8 mouse cellular contexts compared by ENCODE assay signal in genomic region chr2:3512076-3512475, GRCm38 (mm10). TPM values are rescaled to one million over a fixed set of nuclear protein-coding genes. Genes with fewer than 3 reads are reported as not detected.
DNase-seq lines count a peak whose midpoint lies in the region; ATAC-seq and TF ChIP-seq lines count a peak whose summit lies in the region.

No protein-coding gene starts in this region.

- ATAC-seq in neural tube, embryonic 11.5 days (ENCODE audit: insufficient read depth, low FRiP score, low TSS enrichment) = peak; percentile 0; the same call in 1 of the 2 replicates
- no peak for ATAC-seq in lung, postnatal 0 days

- no peak for TF ChIP-seq POLR2A in small intestine, adult 2 months (IDR thresholded peaks at IDR 0.05; ENCODE audit: low read depth, low read length)

- peak overlapping the region; percentile 57 for H3K9ac ChIP-seq in neural tube, embryonic 11.5 days (ENCODE audit: low read length)
- H3K9ac ChIP-seq in lung, postnatal 0 days (replicated peaks; ENCODE audit: low read depth) = peak overlapping the region; percentile 75

- H3K9me3 ChIP-seq in neural tube, embryonic 11.5 days (ENCODE audit: control insufficient read depth, low read length) = no peaks in the 10 kb centered on the region
- H3K9me3 ChIP-seq in forebrain, embryonic 10.5 days = no peaks in the 10 kb centered on the region
- no peaks in the 10 kb centered on the region for H3K9me3 ChIP-seq in lung, postnatal 0 days (ENCODE audit: low read length)

- H3K27ac ChIP-seq in neural tube, embryonic 11.5 days (ENCODE audit: low read depth, low read length) = peak overlapping the region; percentile 1; the same call in 1 of the 2 replicates
- H3K27ac ChIP-seq in brown adipose tissue, adult 24 weeks (replicated peaks; ENCODE audit: low read depth, low read length) = peak overlapping the region; percentile 19; the same call in 1 of the 2 replicates
- peak overlapping the region; percentile 92 for H3K27ac ChIP-seq in forebrain, embryonic 10.5 days
- H3K27ac ChIP-seq in lung, postnatal 0 days (ENCODE audit: low read length) = peak overlapping the region; percentile 81
- H3K27ac ChIP-seq in small intestine, adult 2 months (ENCODE audit: insufficient read depth, low read depth, low read length) = no peak overlapping the region

- under 1% methylated on average over 15 of the region's 15 CpGs for WGBS in neural tube, embryonic 11.5 days
- WGBS in forebrain, embryonic 10.5 days = 0% methylated on average over 15 of the region's 15 CpGs
- 0% methylated on average over 15 of the region's 15 CpGs for WGBS in lung, postnatal 0 days
- WGBS in small intestine, adult 2 months = 1% methylated on average over 15 of the region's 15 CpGs

- H3K4me1 ChIP-seq in neural tube, embryonic 11.5 days (ENCODE audit: control insufficient read depth, insufficient read depth, low read length) = peaks cover 6% of the 10 kb centered on the region; the same call in 1 of the 2 replicates
- H3K4me1 ChIP-seq in brown adipose tissue, adult 24 weeks (ENCODE audit: control insufficient read depth, insufficient read depth, insufficient read length, low read length) = peaks cover 2% of the 10 kb centered on the region
- peaks cover 16% of the 10 kb centered on the region for H3K4me1 ChIP-seq in forebrain, embryonic 10.5 days
- H3K4me1 ChIP-seq in lung, postnatal 0 days (ENCODE audit: insufficient read depth, low read depth, low read length) = peaks cover 12% of the 10 kb centered on the region; the same call in 1 of the 2 replicates
- no peaks in the 10 kb centered on the region for H3K4me1 ChIP-seq in small intestine, adult 2 months (ENCODE audit: control insufficient read depth, insufficient read depth, insufficient read length, low read length)

- no peak for DNase-seq in neural tube, embryonic 11.5 days (ENCODE audit: low spot score)
- DNase-seq in neural tube, embryonic 10.5 days (ENCODE audit: extremely low spot score, low spot score) = no peak
- DNase-seq in forebrain, embryonic 10.5 days (ENCODE audit: extremely low spot score, low spot score) = peak; percentile 45
- peak; percentile 27 for DNase-seq in kidney, adult 9 months
- peak; percentile 64 for DNase-seq in lung, postnatal 0 days (ENCODE audit: low spot score)
- no peak for DNase-seq in urinary bladder, adult 2 months (ENCODE audit: low spot score)

- no peak for TF ChIP-seq EP300 in lung, postnatal 0 days (IDR thresholded peaks at IDR 0.05)

- no peaks in the 10 kb centered on the region for H3K27me3 ChIP-seq in neural tube, embryonic 11.5 days (ENCODE audit: control insufficient read depth, insufficient read depth, low read length)
- no peaks in the 10 kb centered on the region for H3K27me3 ChIP-seq in forebrain, embryonic 10.5 days (ENCODE audit: poor library complexity, severe bottlenecking)
- no peaks in the 10 kb centered on the region for H3K27me3 ChIP-seq in lung, postnatal 0 days (replicated peaks; ENCODE audit: insufficient read depth, low read length)
- no peaks in the 10 kb centered on the region for H3K27me3 ChIP-seq in small intestine, adult 2 months (ENCODE audit: control insufficient read depth, insufficient read depth, low read length)

- TF ChIP-seq CTCF in lung, postnatal 0 days (IDR thresholded peaks at IDR 0.05) = no peak
- no peak for TF ChIP-seq CTCF in small intestine, adult 2 months (IDR thresholded peaks at IDR 0.05; ENCODE audit: extremely low read depth, insufficient read length, insufficient replicate concordance, low read depth, low read length)

- peak overlapping the region; percentile 71 for H3K4me2 ChIP-seq in neural tube, embryonic 11.5 days (ENCODE audit: low read depth)
- H3K4me2 ChIP-seq in lung, postnatal 0 days (replicated peaks; ENCODE audit: low read depth, low read length) = peak overlapping the region; percentile 86

- H3K36me3 ChIP-seq in neural tube, embryonic 11.5 days (ENCODE audit: control insufficient read depth, insufficient read depth, low read length) = peaks cover 3% of the 10 kb centered on the region; the same call in 1 of the 2 replicates
- H3K36me3 ChIP-seq in forebrain, embryonic 10.5 days (replicated peaks) = peaks cover 40% of the 10 kb centered on the region
- peaks cover 8% of the 10 kb centered on the region; the same call in 1 of the 2 replicates for H3K36me3 ChIP-seq in lung, postnatal 0 days (ENCODE audit: insufficient read depth, low read length)
- peaks cover 15% of the 10 kb centered on the region for H3K36me3 ChIP-seq in small intestine, adult 2 months (ENCODE audit: control insufficient read depth, insufficient read depth, low read length)

- peak overlapping the region; percentile 53 for H3K4me3 ChIP-seq in neural tube, embryonic 11.5 days (ENCODE audit: low read depth, low read length)
- H3K4me3 ChIP-seq in brown adipose tissue, adult 24 weeks (ENCODE audit: insufficient read depth, low read depth, low read length) = peak overlapping the region; percentile 78
- H3K4me3 ChIP-seq in forebrain, embryonic 10.5 days = peak overlapping the region; percentile 85
- peak overlapping the region; percentile 79 for H3K4me3 ChIP-seq in lung, postnatal 0 days (ENCODE audit: low read depth, low read length)
- H3K4me3 ChIP-seq in small intestine, adult 2 months (ENCODE audit: low read depth, low read length) = peak overlapping the region; percentile 80

RNA-seq across cellular contexts. Expression of gene Gm45902, which starts 0.5 kb away (rescaled TPM):
- polyA plus RNA-seq in neural tube, embryonic 11.5 days (2014; fragmentation: Nextera tagmentation; extraction: Ambion mirVana) = 8.3 and 10.4 TPM in 2 replicates
- 0.79 and 0.87 TPM in 2 replicates for polyA plus RNA-seq in brown adipose tissue, adult 24 weeks (2012; ENCODE audit: insufficient read depth, insufficient read length, missing spikeins)
- 8.9 and 11.1 TPM in 2 replicates for polyA plus RNA-seq in forebrain, embryonic 10.5 days (2016; fragmentation: Nextera tagmentation; extraction: Ambion mirVana)
- polyA plus RNA-seq in lung, postnatal 0 days (2015; fragmentation: Nextera tagmentation; extraction: Ambion mirVana) = 0.94 and 1.0 TPM in 2 replicates
- 0.30 and 0.72 TPM in 2 replicates for polyA plus RNA-seq in small intestine, adult 2 months (2012; rRNA removed)
- 1.5 and 1.7 TPM in 2 replicates for polyA plus RNA-seq in urinary bladder, adult 2 months (2012; rRNA removed)

RNA-seq across cellular contexts. Expression of gene Hspa14, which starts 0.5 kb away (rescaled TPM):
- 111 and 113 TPM in 2 replicates for polyA plus RNA-seq in neural tube, embryonic 11.5 days (2014; fragmentation: Nextera tagmentation; extraction: Ambion mirVana)
- polyA plus RNA-seq in brown adipose tissue, adult 24 weeks (2012; ENCODE audit: insufficient read depth, insufficient read length, missing spikeins) = 24.9 and 33.9 TPM in 2 replicates
- polyA plus RNA-seq in forebrain, embryonic 10.5 days (2016; fragmentation: Nextera tagmentation; extraction: Ambion mirVana) = 147 and 154 TPM in 2 replicates
- polyA plus RNA-seq in lung, postnatal 0 days (2015; fragmentation: Nextera tagmentation; extraction: Ambion mirVana) = 46.8 and 46.9 TPM in 2 replicates
- 5.6 and 9.9 TPM in 2 replicates for polyA plus RNA-seq in small intestine, adult 2 months (2012; rRNA removed)
- 41.5 and 51.4 TPM in 2 replicates for polyA plus RNA-seq in urinary bladder, adult 2 months (2012; rRNA removed)

RNA-seq across cellular contexts. Expression of gene Cdnf, which starts 0.8 kb away (rescaled TPM):
- polyA plus RNA-seq in neural tube, embryonic 11.5 days (2014; fragmentation: Nextera tagmentation; extraction: Ambion mirVana) = not detected in 2 replicates
- polyA plus RNA-seq in brown adipose tissue, adult 24 weeks (2012; ENCODE audit: insufficient read depth, insufficient read length, missing spikeins) = 7.5 and 8.0 TPM in 2 replicates
- 0.36 and 0.50 TPM in 2 replicates for polyA plus RNA-seq in forebrain, embryonic 10.5 days (2016; fragmentation: Nextera tagmentation; extraction: Ambion mirVana)
- polyA plus RNA-seq in lung, postnatal 0 days (2015; fragmentation: Nextera tagmentation; extraction: Ambion mirVana) = 0.42 and 0.49 TPM in 2 replicates
- 0.03 and 0.10 TPM in 2 replicates for polyA plus RNA-seq in small intestine, adult 2 months (2012; rRNA removed)
- polyA plus RNA-seq in urinary bladder, adult 2 months (2012; rRNA removed) = 3.8 and 5.3 TPM in 2 replicates

RNA-seq across cellular contexts. Expression of gene Suv39h2, which starts 37.2 kb away (rescaled TPM):
- polyA plus RNA-seq in neural tube, embryonic 11.5 days (2014; fragmentation: Nextera tagmentation; extraction: Ambion mirVana) = 40.7 and 41.5 TPM in 2 replicates
- 0.33 and 1.7 TPM in 2 replicates for polyA plus RNA-seq in brown adipose tissue, adult 24 weeks (2012; ENCODE audit: insufficient read depth, insufficient read length, missing spikeins)
- polyA plus RNA-seq in forebrain, embryonic 10.5 days (2016; fragmentation: Nextera tagmentation; extraction: Ambion mirVana) = 39.0 and 43.7 TPM in 2 replicates
- polyA plus RNA-seq in lung, postnatal 0 days (2015; fragmentation: Nextera tagmentation; extraction: Ambion mirVana) = 1.3 and 1.6 TPM in 2 replicates
- 0.66 and 1.5 TPM in 2 replicates for polyA plus RNA-seq in small intestine, adult 2 months (2012; rRNA removed)
- polyA plus RNA-seq in urinary bladder, adult 2 months (2012; rRNA removed) = 1.0 and 1.1 TPM in 2 replicates

RNA-seq across cellular contexts. Expression of gene Fam107b, which starts 58.2 kb away (rescaled TPM):
- 64.4 TPM in 2 replicates for polyA plus RNA-seq in neural tube, embryonic 11.5 days (2014; fragmentation: Nextera tagmentation; extraction: Ambion mirVana)
- polyA plus RNA-seq in brown adipose tissue, adult 24 weeks (2012; ENCODE audit: insufficient read depth, insufficient read length, missing spikeins) = 18.7 and 31.0 TPM in 2 replicates
- 42.6 and 43.1 TPM in 2 replicates for polyA plus RNA-seq in forebrain, embryonic 10.5 days (2016; fragmentation: Nextera tagmentation; extraction: Ambion mirVana)
- polyA plus RNA-seq in lung, postnatal 0 days (2015; fragmentation: Nextera tagmentation; extraction: Ambion mirVana) = 20.0 and 20.5 TPM in 2 replicates
- 8.1 and 8.2 TPM in 2 replicates for polyA plus RNA-seq in small intestine, adult 2 months (2012; rRNA removed)
- 30.9 and 37.2 TPM in 2 replicates for polyA plus RNA-seq in urinary bladder, adult 2 months (2012; rRNA removed)

Comparison
In these comparisons a context has a peak if more than half of its experiments do, and no peak if none do; other contexts are left out.
1. DNase-seq: peak in forebrain, embryonic 10.5 days (single experiment), kidney, adult 9 months (single experiment) and lung, postnatal 0 days (single experiment); none in neural tube, embryonic 11.5 days (single experiment), neural tube, embryonic 10.5 days (single experiment) and urinary bladder, adult 2 months (single experiment).
2. Peak in every context shown above with its lines, with median percentiles within 50 percentile points of each other: H3K4me3 ChIP-seq.